Mouse (Mus musculus) C2C12 (cell line): Measurements from ENCODE around the gene Apobec1. TPM values are rescaled to one million over a fixed set of nuclear protein-coding genes. Genes with fewer than 3 reads are reported as not detected.
A peak's percentile ranks its signal among the peaks of the same experiment; 100 is the strongest.
"Not testable (repeated sequence)": the region's sequence is repeated elsewhere in the genome, so short reads cannot be mapped to it uniquely, and the experiment has no call there.

Experiments
- H3K27me3 ChIP-seq: one replicate; pipeline ENCODE4 v1.6.1; 2011; ENCODE audit not compliant: control insufficient read depth, insufficient read depth, insufficient read length
- H3K36me3 ChIP-seq: one replicate; pipeline ENCODE4 v1.6.1; 2011; ENCODE audit not compliant: control insufficient read depth, insufficient read depth
- H3K4me3 ChIP-seq: one replicate; pipeline ENCODE4 v1.5.1; 2011; ENCODE audit warnings: mild to moderate bottlenecking, control low read depth; ENCODE audit not compliant: poor library complexity, insufficient read depth, severe bottlenecking
- H3K79me2 ChIP-seq: one replicate; pipeline ENCODE4 v1.6.1; 2011; ENCODE audit not compliant: control insufficient read depth, insufficient read depth
- H3K79me3 ChIP-seq: one replicate; pipeline ENCODE4 v1.6.1; 2011; ENCODE audit warnings: low read depth, control low read depth
- H3ac ChIP-seq: one replicate; pipeline ENCODE3; 2011; ENCODE audit warnings: low read depth; ENCODE audit not compliant: control insufficient read depth, insufficient read length
- CEBPB ChIP-seq: IDR thresholded peaks from one replicate; pipeline ENCODE4 v1.6.1; 2011; ENCODE audit warnings: low read depth, mild to moderate bottlenecking, control low read depth, moderate library complexity
- CTCF ChIP-seq: IDR thresholded peaks from one replicate; pipeline ENCODE4 v1.5.1; 2011; ENCODE audit not compliant: control insufficient read depth, insufficient read depth, insufficient read length
- FOSL1 ChIP-seq: IDR thresholded peaks from one replicate; pipeline ENCODE4 v1.8.0; 2011; ENCODE audit warnings: mild to moderate bottlenecking, low read length; ENCODE audit not compliant: poor library complexity, insufficient read depth, severe bottlenecking
- MAX ChIP-seq: IDR thresholded peaks from one replicate; pipeline ENCODE4 v1.6.1; 2011; ENCODE audit warnings: mild to moderate bottlenecking, control low read depth
- MYOD1 ChIP-seq: IDR thresholded peaks from one replicate; pipeline ENCODE4 v1.6.1; 2011; ENCODE audit warnings: low read depth; ENCODE audit not compliant: control insufficient read depth, insufficient read length
- MYOG ChIP-seq: IDR thresholded peaks from one replicate; pipeline ENCODE4 v1.6.1; 2011; ENCODE audit not compliant: control insufficient read depth, insufficient read length; ENCODE audit errors: extremely low read depth
- USF1 ChIP-seq: IDR thresholded peaks from one replicate; pipeline ENCODE4 v1.6.1; 2011; ENCODE audit warnings: low read depth, mild to moderate bottlenecking, control low read depth, moderate library complexity
- polyA plus RNA-seq: library from polyadenylated mRNA; unstranded; fragments of >200 nt; fragmentation: generic; extraction: Trizol; gene quantifications from one replicate; pipeline ENCODE4 v1.2.1, GENCODE M21; 2012; ENCODE audit warnings: missing spikeins

Apobec1 gene
- polyA plus RNA-seq, 1 experiment = 1.1 TPM

GRCm38 (mm10) chr6:122545948-122546347, 56.3 kb downstream of the Apobec1 start:
- Histone ChIP-seq H3K4me3 (no peak overlapping the region), H3K27me3 (no peaks in the 10 kb centered on the region), H3K79me3 (no peaks in the 10 kb centered on the region), H3K79me2 (no peaks in the 10 kb centered on the region), H3K36me3 (no peaks in the 10 kb centered on the region), H3ac (no peak overlapping the region)
- TF ChIP-seq MYOG = no peak
- TF ChIP-seq USF1 = no peak
- TF ChIP-seq CTCF = no peak
- TF ChIP-seq MYOD1 = no peak
- no peak for TF ChIP-seq CEBPB
- no peak for TF ChIP-seq MAX
- no peak for TF ChIP-seq FOSL1

GRCm38 (mm10) chr6:122545289-122545882, 56.9 kb downstream of the Apobec1 start:
- H3K4me3 ChIP-seq = no peak overlapping the region
- TF ChIP-seq FOSL1 (no peak), CEBPB (peak; percentile 86)
- H3K36me3 ChIP-seq = no peaks in the 10 kb centered on the region
- H3K79me2 ChIP-seq = no peaks in the 10 kb centered on the region
- no peaks in the 10 kb centered on the region for H3K27me3 ChIP-seq
- H3K79me3 ChIP-seq = no peaks in the 10 kb centered on the region
- no peak overlapping the region for H3ac ChIP-seq

- H3K79me3 ChIP-seq = no peaks in the 10 kb centered on the region
- no peak overlapping the region for H3ac ChIP-seq
- H3K27me3 ChIP-seq = no peaks in the 10 kb centered on the region
- no peak overlapping the region for H3K4me3 ChIP-seq
- no peaks in the 10 kb centered on the region for H3K79me2 ChIP-seq
- TF ChIP-seq MYOD1 = no peak
- no peak for TF ChIP-seq FOSL1
- no peak for TF ChIP-seq MAX
- TF ChIP-seq CTCF = no peak
- no peak for TF ChIP-seq USF1
- TF ChIP-seq MYOG = no peak
- no peak for TF ChIP-seq CEBPB
- no peaks in the 10 kb centered on the region for H3K36me3 ChIP-seq
Observed at GRCm38 (mm10) chr6:122544672-122545071, 57.6 kb downstream of the Apobec1 start.

GRCm38 (mm10) chr6:122543574-122543973, 58.7 kb downstream of the Apobec1 start:
- H3K27me3 ChIP-seq = no peaks in the 10 kb centered on the region
- H3K79me2 ChIP-seq = no peaks in the 10 kb centered on the region
- H3ac ChIP-seq = no peak overlapping the region
- no peaks in the 10 kb centered on the region for H3K36me3 ChIP-seq
- no peaks in the 10 kb centered on the region for H3K79me3 ChIP-seq
- TF ChIP-seq CTCF (no peak), CEBPB (no peak)
- H3K4me3 ChIP-seq = no peak overlapping the region

- H3K79me3 ChIP-seq, H3K36me3 ChIP-seq, H3K4me3 ChIP-seq, H3ac ChIP-seq, H3K27me3 ChIP-seq, H3K79me2 ChIP-seq: not testable (repeated sequence)
Observed at GRCm38 (mm10) chr6:122542459-122542858, 59.8 kb downstream of the Apobec1 start.

GRCm38 (mm10) chr6:122539564-122539963, 62.7 kb downstream of the Apobec1 start:
- Histone ChIP-seq H3ac (no peak overlapping the region), H3K27me3 (no peaks in the 10 kb centered on the region), H3K79me2 (no peaks in the 10 kb centered on the region), H3K4me3 (no peak overlapping the region), H3K36me3 (no peaks in the 10 kb centered on the region), H3K79me3 (no peaks in the 10 kb centered on the region)
- TF ChIP-seq MAX (no peak), CTCF (no peak), MYOG (no peak), MYOD1 (no peak), CEBPB (no peak), USF1 (no peak), FOSL1 (no peak)
